Mouse (Mus musculus): ENCODE results near the gene Gpr179. TPM values are rescaled to one million over a fixed set of nuclear protein-coding genes. Genes with fewer than 3 reads are reported as not detected.

The Gpr179 gene
- total RNA-seq (2021): under 1 TPM; 0.21 to 0.24 TPM
- long read RNA-seq, experiment 1: 0 reads
- long read RNA-seq, experiment 2: 0 reads

GRCm38 (mm10) chr11:97352027-97352684, at the start of gene Gpr179:
TSS of gene Gpr179 (minus strand) at chr11:97352077.
- DNase-seq (ENCODE audit: low spot score in 2 of 2): no peak

- peak; percentile 52 to 62 for DNase-seq (ENCODE audit: low spot score in 2 of 2)
These were observed 49.2 kb upstream of the Gpr179 start for GRCm38 (mm10) chr11:97401082-97401481.

- DNase-seq (ENCODE audit: low spot score in 2 of 2): peak; percentile 79 to 84
These were observed 48.3 kb upstream of the Gpr179 start for GRCm38 (mm10) chr11:97399958-97400710.

- DNase-seq (ENCODE audit: low spot score in 2 of 2): no peak
These were observed 46.6 kb upstream of the Gpr179 start for GRCm38 (mm10) chr11:97398506-97398905.

GRCm38 (mm10) chr11:97394146-97394545, 42.3 kb upstream of the Gpr179 start:
- no peak for DNase-seq (ENCODE audit: low spot score in 2 of 2)

GRCm38 (mm10) chr11:97393658-97394057, 41.8 kb upstream of the Gpr179 start:
- no peak for DNase-seq (ENCODE audit: low spot score in 2 of 2)

- DNase-seq (ENCODE audit: low spot score in 2 of 2): no peak
These were observed 37.2 kb upstream of the Gpr179 start for GRCm38 (mm10) chr11:97389127-97389526.

GRCm38 (mm10) chr11:97387811-97388210, 35.9 kb upstream of the Gpr179 start:
- DNase-seq (ENCODE audit: low spot score in 2 of 2): no peak

GRCm38 (mm10) chr11:97383764-97384163, 31.9 kb upstream of the Gpr179 start:
- DNase-seq (ENCODE audit: low spot score in 2 of 2): no peak

GRCm38 (mm10) chr11:97383017-97383416, 31.1 kb upstream of the Gpr179 start:
- no peak for DNase-seq (ENCODE audit: low spot score in 2 of 2)

- DNase-seq (ENCODE audit: low spot score in 2 of 2): no peak
These were observed 28.2 kb upstream of the Gpr179 start for GRCm38 (mm10) chr11:97380036-97380435.

- DNase-seq (ENCODE audit: low spot score in 2 of 2): no peak
These were observed 21.5 kb upstream of the Gpr179 start for GRCm38 (mm10) chr11:97373402-97373801.

GRCm38 (mm10) chr11:97372159-97372864, 20.4 kb upstream of the Gpr179 start:
- DNase-seq (ENCODE audit: low spot score in 2 of 2): no peak

GRCm38 (mm10) chr11:97370329-97371091, 18.6 kb upstream of the Gpr179 start:
- DNase-seq (ENCODE audit: low spot score in 2 of 2): no peak

GRCm38 (mm10) chr11:97368501-97368900, 16.6 kb upstream of the Gpr179 start:
- peak in 1 of 2 experiments; percentile 22 for DNase-seq (ENCODE audit: low spot score in 2 of 2)

- no peak for DNase-seq (ENCODE audit: low spot score in 2 of 2)
These were observed 13.7 kb upstream of the Gpr179 start for GRCm38 (mm10) chr11:97365556-97365955.

- no peak for DNase-seq (ENCODE audit: low spot score in 2 of 2)
These were observed 11.7 kb upstream of the Gpr179 start for GRCm38 (mm10) chr11:97363644-97363995.

- peak in 1 of 2 experiments; percentile 23 for DNase-seq (ENCODE audit: low spot score in 2 of 2)
These were observed 11.2 kb upstream of the Gpr179 start for GRCm38 (mm10) chr11:97362943-97363643.

- DNase-seq (ENCODE audit: low spot score in 2 of 2): peak in 1 of 2 experiments; percentile 30
These were observed 10.7 kb upstream of the Gpr179 start for GRCm38 (mm10) chr11:97362649-97362942.

GRCm38 (mm10) chr11:97361948-97362648, 10.2 kb upstream of the Gpr179 start, which contains the start of gene Socs7:
TSS of gene Socs7 (plus strand) at chr11:97362551.
- peak; percentile 89 to 96 for DNase-seq (ENCODE audit: low spot score in 2 of 2)
